ENCODE assay signal across 7 mouse cellular contexts in the genomic region with DNA sequence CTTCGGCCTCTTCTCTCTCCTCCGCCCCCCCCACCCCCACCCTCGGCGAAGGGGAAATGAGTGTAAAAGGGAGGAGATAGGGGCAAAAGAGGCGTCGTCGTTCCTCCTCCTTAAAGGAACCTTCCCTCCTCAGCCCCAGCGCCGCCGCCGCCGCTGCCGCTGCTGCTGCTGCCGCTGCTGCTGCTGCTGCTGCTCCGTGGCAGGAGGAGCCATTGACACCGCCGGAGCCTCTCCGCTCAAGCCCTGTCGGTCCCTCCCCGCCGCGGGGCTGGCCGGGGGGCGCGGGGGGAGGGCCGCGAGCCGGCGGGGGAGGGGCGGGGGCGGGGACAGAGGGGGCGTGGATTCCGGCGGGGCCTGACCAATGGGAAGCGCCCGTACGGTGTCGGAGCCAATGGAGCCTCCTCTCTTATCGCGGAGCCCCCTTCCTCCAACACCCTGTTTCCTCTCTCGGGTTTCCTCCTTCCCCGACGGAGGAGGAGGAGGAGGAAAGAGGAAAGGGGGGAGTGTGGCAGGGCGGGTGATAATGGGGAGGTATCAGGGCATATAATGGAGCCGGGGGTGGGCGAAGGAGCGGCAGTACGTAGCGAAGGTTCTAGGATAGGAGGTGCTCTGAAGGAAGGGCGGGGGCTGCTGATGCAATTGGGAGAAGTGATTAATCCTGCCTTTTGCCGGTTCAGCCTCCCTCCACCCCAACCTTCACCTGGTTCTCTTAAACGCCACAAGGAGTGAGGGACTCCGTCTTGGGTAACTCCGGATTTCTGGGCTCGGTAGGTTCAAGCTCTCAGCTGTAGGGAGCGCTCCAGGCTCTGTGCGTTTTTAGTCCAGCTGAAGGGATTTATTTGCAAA. TPM values are rescaled to one million over a fixed set of nuclear protein-coding genes. Genes with fewer than 3 reads are reported as not detected.
DNase-seq lines count a peak whose midpoint lies in the region; ATAC-seq lines count a peak whose summit lies in the region.

No protein-coding gene starts in this region.

- H3K4me1 ChIP-seq in intestine, embryonic 16.5 days (ENCODE audit: control insufficient read depth, insufficient read depth, low read length) = peaks cover 5% of the 10 kb centered on the region
- H3K4me1 ChIP-seq in midbrain, embryonic 11.5 days (ENCODE audit: control insufficient read depth, insufficient read depth, low read length) = peaks cover 9% of the 10 kb centered on the region

- ATAC-seq in intestine, embryonic 16.5 days = peak; percentile 98
- ATAC-seq in midbrain, embryonic 11.5 days (ENCODE audit: low FRiP score) = peak; percentile 97

- no peaks in the 10 kb centered on the region for H3K9me3 ChIP-seq in intestine, embryonic 16.5 days (ENCODE audit: control insufficient read depth, low read length)
- H3K9me3 ChIP-seq in midbrain, embryonic 11.5 days (ENCODE audit: control insufficient read depth, low read length) = no peaks in the 10 kb centered on the region

- H3K27me3 ChIP-seq in intestine, embryonic 16.5 days (replicated peaks; ENCODE audit: control insufficient read depth, insufficient read depth, low read length) = no peaks in the 10 kb centered on the region
- H3K27me3 ChIP-seq in midbrain, embryonic 11.5 days (ENCODE audit: control insufficient read depth, insufficient read depth, low read length) = no peaks in the 10 kb centered on the region

- peak overlapping the region; percentile 100 for H3K27ac ChIP-seq in intestine, embryonic 16.5 days (ENCODE audit: low read length)
- peak overlapping the region; percentile 99 for H3K27ac ChIP-seq in midbrain, embryonic 11.5 days (ENCODE audit: low read depth, low read length)

- intact Hi-C loops in left cerebral cortex, postnatal 36 days (cut with DNase I) = loop anchor here (2.0 to 10.0 kb wide), 6 partner anchors 41 to 465 kb away; partner anchors contain the start of genes Foxn2 and Ppp1r21

- H3K36me3 ChIP-seq in intestine, embryonic 16.5 days (ENCODE audit: control insufficient read depth, insufficient read depth, low read length) = no peaks in the 10 kb centered on the region
- H3K36me3 ChIP-seq in midbrain, embryonic 11.5 days (ENCODE audit: control insufficient read depth, insufficient read depth, low read length) = no peaks in the 10 kb centered on the region

- peak overlapping the region; percentile 99 for H3K9ac ChIP-seq in intestine, embryonic 16.5 days (ENCODE audit: low read depth, low read length)
- peak overlapping the region; percentile 100 for H3K9ac ChIP-seq in midbrain, embryonic 11.5 days (ENCODE audit: low read length)

- DNase-seq in adrenal gland, adult 8-10 months = peak; percentile 95
- peak; percentile 99 for DNase-seq in embryo, embryonic 9.5 days (ENCODE audit: extremely low spot score)
- peak; percentile 77 to 87 for DNase-seq in gastrocnemius, postnatal 4 days (ENCODE audit: low spot score in 2 of 2)
- DNase-seq in left cerebral cortex, postnatal 36 days (ENCODE audit: low spot score in 2 of 2) = peak; percentile 88 to 89
- peak; percentile 98 for DNase-seq in midbrain, embryonic 11.5 days (ENCODE audit: low spot score, missing footprints)
- DNase-seq in skeletal muscle tissue, adult 2 months (ENCODE audit: low read depth, low spot score) = peak; percentile 96

- WGBS in intestine, embryonic 16.5 days = under 1% methylated on average over 40 of the region's 57 CpGs
- under 1% methylated on average over 28 of the region's 57 CpGs for WGBS in midbrain, embryonic 11.5 days

- peak overlapping the region; percentile 54 for H3K4me2 ChIP-seq in intestine, embryonic 16.5 days (ENCODE audit: low read depth, low read length)
- H3K4me2 ChIP-seq in midbrain, embryonic 11.5 days = peak overlapping the region; percentile 81

- H3K4me3 ChIP-seq in intestine, embryonic 16.5 days (ENCODE audit: low read length) = peak overlapping the region; percentile 98
- H3K4me3 ChIP-seq in midbrain, embryonic 11.5 days (ENCODE audit: low read depth, low read length) = peak overlapping the region; percentile 100

RNA-seq across cellular contexts. Expression of gene Fbxo11, which starts 0.9 kb away (rescaled TPM):
- 10 to 100 TPM; 56.1 to 65.6 (median 64.3) TPM for total RNA-seq in adrenal gland, adult 8-10 months (2022)
- total RNA-seq in gastrocnemius, postnatal 4 days (2021) = 10 to 100 TPM; 53.3 to 59.6 TPM
- 8.0 and 8.3 TPM in 2 replicates for polyA plus RNA-seq in intestine, embryonic 16.5 days (2015; fragmentation: Nextera tagmentation; extraction: Ambion mirVana)
- 100 to 1,000 TPM; 106 to 122 TPM for total RNA-seq in left cerebral cortex, postnatal 36 days (2021)
- polyA plus RNA-seq in midbrain, embryonic 11.5 days (2014; fragmentation: Nextera tagmentation; extraction: Ambion mirVana) = 39.0 and 41.2 TPM in 2 replicates

Comparison
In these comparisons a context has a peak if more than half of its experiments do, and no peak if none do; other contexts are left out.
1. Peak in every context shown above with its lines: DNase-seq, ATAC-seq, H3K4me3 ChIP-seq and H3K27ac ChIP-seq.